Mouse (Mus musculus) gastrocnemius, postnatal 10 days (tissue): ENCODE measurements around the gene Npsr1. TPM values are rescaled to one million over a fixed set of nuclear protein-coding genes. Genes with fewer than 3 reads are reported as not detected.

Source experiments
- DNase-seq: peaks from one replicate; pipeline ENCODE4 v3.0.0; 2021; ENCODE audit warnings: mixed read lengths
- long read RNA-seq, 2 experiments: library from polyadenylated mRNA; stranded (forward); transcript quantifications; one replicate each; pipeline ENCODE4 v2.0.0; 2021
- total RNA-seq, 2 experiments: library from RNA; stranded (reverse); gene quantifications; 2 replicates each; pipeline ENCODE4 v1.2.3; 2021

Gene Npsr1
- not detected for total RNA-seq
- long read RNA-seq, experiment 1 = 0 reads
- long read RNA-seq, experiment 2 = 0 reads

- no peak for DNase-seq
Observed at GRCm38 (mm10) chr9:24097696-24098095, at the start of gene Npsr1. TSS of gene Npsr1 (plus strand) at chr9:24097996.

- no peak for DNase-seq
Observed at GRCm38 (mm10) chr9:24051538-24051937, 46.3 kb upstream of the Npsr1 start.

DNA sequence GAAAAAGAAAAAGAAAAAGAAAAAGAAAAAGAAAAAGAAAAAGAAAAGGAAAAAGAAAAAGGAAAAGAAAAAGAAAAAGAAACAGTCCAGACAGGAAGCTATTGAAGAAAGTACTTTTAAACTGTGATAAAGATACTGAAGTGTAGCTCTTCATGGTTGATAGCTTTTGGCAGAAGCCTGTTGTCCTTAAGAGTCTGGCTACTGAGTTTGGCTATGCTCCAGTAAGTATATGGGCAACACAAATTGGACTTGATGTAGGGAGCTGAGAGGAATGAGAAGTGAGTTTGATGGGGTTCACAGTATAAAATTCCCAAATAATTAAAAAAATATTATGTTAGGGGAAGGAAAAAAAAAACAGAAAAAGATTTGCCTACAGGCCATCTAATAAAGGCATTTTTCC, 34.5 kb upstream of the Npsr1 start:
- no peak for DNase-seq

- no peak for DNase-seq
Observed at GRCm38 (mm10) chr9:24071664-24072063, 26.1 kb upstream of the Npsr1 start.

GRCm38 (mm10) chr9:24077596-24077995, 20.2 kb upstream of the Npsr1 start:
- no peak for DNase-seq

- no peak for DNase-seq
Observed at GRCm38 (mm10) chr9:24091875-24092274, 5.9 kb upstream of the Npsr1 start.

DNA sequence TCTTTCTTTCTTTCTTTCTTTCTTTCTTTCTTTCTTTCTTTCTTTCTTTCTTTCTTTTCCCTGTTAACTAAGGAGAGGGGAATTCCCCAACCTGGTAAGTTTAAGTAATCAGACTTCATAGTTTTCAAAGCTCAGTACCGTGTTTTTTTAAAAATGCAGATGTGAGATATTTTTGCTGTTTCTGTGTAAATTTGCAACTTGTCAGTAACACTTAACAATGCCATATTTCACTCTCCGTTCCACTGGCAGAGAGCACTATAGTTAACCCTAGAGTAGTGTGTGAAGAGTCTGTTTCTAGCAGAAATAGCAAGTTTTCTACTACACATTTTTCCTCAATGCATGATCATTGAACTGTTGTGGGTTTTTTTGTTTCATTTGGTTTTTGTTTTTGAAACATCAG, 730 bp downstream of the Npsr1 start:
- DNase-seq = no peak

- no peak for DNase-seq
Observed at GRCm38 (mm10) chr9:24099631-24100030, 1.8 kb downstream of the Npsr1 start.

DNA sequence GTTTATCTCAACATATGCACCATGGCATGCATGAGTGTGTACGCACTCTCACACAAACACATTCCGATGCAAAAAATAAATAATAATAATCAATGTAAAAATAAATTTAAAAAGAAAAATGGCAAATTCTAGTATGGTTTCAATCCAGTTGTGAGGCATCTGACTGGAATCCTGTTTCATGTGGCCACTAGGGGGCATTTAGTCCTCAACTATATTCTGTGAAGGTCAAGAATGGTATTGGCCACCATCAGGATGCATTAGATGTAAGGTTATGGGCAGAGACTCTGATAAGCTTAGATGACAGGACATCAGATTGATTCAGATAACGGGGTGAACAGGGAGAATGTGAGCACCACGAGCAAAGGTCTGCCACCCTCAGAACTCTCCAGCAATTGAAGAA, 21.6 kb downstream of the Npsr1 start:
- peak; percentile 8 for DNase-seq

DNA sequence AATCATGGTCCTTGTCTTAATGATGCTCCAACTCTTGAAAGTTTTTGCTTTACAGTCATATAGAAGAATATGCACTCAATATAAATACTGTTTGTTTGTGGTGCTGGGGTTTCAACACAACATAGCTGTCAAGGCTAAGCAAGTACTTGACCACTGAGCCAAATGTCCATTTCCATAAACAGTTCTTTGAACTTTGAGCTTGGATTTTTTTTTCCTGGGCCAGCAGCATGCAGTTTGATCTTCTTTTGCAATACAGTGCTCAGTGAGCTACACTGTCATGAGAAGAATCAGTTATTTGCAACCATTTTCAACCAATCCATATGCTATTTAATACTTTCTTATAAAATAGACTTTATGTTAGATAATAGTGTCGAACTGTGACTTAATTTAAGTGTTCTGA, 35.3 kb downstream of the Npsr1 start:
- no peak for DNase-seq

GRCm38 (mm10) chr9:24136354-24136753, 38.6 kb downstream of the Npsr1 start:
- DNase-seq = no peak

DNA sequence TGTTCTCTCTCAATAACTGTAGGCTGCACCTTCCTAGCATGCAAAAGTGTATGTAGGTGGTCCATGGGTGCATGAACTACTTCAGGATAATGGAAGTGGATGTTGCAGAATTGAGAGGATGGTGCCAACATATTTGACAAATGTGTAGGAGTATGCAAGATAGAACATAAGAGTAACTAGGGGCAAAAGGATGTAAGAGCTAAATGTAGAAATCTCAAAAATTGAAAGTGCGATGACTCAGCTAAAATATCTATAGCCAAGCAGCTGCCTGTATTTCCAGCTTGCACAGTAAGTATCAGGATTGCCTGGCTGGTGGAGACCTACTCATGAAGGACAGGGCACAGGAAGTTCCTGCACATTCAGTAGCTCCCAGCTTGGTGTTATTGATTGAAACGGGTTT, 46.5 kb downstream of the Npsr1 start:
- DNase-seq = no peak

DNA sequence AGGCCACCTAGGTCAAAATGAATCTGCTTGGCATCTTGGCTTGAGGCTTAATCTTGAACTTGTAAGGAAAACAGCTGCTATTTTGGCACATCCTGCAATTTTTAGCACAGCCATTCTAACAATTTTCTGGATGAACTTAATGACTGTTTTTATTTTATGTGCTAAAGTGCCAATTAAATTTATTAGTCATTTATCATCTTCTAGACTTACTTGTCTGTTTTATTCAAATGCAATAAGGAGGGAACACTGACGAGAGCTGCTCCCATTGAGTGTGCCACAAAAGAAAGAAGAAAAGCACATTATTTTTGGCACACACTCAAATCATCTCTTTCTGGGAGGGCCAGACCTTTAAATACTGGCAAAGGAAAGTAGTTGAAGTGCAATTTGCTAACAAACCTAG, 59.4 kb downstream of the Npsr1 start:
- no peak for DNase-seq

DNA sequence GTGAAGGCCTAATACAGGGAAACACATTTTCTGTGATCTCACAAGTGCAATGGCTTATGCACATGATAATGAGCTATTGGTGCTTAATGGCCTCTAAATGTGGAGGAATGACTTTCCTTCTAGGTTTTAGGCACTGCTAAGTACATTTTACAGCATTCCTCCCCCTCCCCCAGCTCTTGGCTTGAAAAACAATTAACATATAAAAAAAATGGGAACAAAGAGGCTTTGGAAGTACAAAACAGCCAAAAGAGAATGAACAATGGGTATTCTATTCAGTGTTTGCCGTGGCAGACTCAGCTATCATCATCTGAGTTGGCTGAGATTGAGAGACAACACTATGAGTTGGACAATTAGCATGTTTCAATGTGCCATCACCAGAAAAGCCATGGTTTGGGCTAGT, 62.6 kb downstream of the Npsr1 start:
- DNase-seq = no peak

DNA sequence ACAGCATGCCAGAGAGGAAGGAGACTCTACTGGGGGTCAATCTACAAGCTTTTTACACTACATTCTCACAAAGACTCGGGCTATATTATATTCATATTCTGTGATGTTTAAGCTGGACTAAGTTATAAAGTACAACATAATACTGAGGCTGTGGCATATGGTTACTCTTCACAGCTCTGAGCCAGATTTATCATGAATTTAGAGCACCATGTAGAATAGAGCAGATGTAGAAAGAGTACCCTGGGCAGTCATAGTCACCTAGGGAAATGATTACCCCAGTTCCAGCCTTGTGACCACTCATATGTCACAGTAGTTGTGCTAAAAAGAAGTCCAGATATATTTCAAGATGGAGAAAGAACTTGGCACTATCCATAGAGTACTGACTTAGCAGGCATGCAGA, 70.7 kb downstream of the Npsr1 start:
- DNase-seq = no peak

GRCm38 (mm10) chr9:24170728-24171127, 72.9 kb downstream of the Npsr1 start:
- no peak for DNase-seq

- no peak for DNase-seq
Observed at GRCm38 (mm10) chr9:24178744-24179143, 80.9 kb downstream of the Npsr1 start.

- DNase-seq = no peak
Observed at GRCm38 (mm10) chr9:24180926-24181325, 83.1 kb downstream of the Npsr1 start.

DNA sequence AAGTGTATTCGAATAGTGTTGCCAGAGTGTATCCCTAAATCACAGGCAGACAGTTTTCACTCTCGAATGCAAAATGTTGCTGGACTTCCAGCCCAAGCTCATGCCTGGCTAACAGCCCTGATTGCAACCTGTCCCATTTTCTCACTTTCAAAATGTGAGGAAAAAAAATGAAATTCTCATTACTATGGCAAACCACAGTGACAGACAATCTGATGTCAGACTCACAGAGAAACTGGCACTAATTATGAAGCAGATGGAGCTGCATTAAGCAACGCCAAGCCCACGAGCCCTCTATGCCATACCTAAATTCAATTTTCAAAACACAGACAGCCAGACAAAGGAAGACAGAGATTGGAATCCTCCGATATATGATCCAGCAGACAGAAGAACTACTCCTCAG, 88.5 kb downstream of the Npsr1 start:
- no peak for DNase-seq

- no peak for DNase-seq
Observed at GRCm38 (mm10) chr9:24189511-24190260, 91.9 kb downstream of the Npsr1 start.

DNA sequence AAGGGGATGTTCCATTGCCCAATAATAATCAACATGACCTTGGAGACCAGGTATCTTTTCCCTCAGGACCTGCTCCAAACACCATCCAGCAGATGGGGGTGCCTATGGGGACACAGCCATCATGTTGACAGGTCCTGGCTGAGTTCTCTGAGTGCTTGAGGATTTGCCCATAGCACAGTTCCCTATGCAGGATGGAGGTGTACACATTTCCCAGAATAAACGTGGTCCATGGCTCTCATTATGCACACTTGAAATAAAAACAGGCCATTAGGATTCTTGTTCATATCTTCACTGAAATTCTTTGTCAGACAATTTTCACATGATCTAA, 92.4 kb downstream of the Npsr1 start:
- no peak for DNase-seq

DNA sequence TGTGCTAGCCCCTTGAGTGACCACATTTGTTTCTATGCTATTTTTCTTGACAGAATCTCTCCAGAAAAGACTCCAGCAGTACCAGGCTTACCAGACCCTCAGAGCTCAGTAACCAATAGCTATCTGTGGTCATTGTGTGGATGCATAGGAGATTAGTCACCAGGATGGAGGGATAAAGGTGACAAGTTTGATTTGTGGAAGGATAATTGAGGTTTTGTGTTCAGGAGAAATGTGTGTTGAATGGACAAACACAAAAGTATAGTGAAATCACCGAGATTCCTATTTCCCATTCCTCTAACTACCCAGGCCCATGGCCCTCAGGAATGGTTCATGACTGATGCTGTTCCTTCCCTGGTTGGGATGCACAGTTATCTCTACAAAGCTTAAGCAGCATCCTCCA, 100.5 kb downstream of the Npsr1 start:
- no peak for DNase-seq

DNA sequence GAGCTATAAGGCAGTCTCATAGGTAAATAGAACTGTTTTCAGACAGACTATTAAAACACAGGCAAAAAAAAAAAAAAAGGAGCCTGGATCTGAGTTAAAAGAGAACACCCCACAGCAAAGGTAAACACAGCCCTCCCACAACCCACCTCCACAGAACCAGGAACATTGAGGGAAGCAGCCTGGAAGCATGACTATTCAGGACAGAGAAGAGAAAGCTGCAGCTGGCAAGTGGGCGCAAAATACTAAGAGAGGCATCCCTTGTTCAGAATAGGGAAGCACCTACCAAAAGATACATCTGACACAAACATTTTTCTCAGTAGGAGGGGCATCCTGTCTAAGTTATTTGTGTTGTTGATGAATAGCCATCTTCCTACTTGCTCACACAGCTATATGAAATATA, 113.8 kb downstream of the Npsr1 start:
- no peak for DNase-seq

GRCm38 (mm10) chr9:24217721-24218120, 119.9 kb downstream of the Npsr1 start:
- no peak for DNase-seq

DNA sequence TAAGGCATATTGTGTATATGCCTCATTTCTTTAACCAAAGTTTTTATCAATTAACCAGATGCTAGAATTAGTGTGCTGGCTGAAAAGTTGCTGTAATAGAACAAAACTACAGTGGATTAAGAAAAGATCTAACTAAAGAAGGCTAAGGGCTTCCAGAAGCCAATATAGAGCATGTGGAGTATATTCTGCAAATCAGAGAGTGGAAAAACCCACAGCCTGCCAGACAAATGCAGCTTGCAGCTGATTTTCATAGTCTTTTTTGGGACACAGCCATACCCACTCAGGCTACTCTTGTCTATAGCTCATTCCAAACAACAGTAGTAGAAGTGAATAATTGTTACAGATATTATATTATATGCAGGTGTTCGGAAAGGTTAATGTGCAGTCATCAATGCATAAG, 138.7 kb downstream of the Npsr1 start:
- no peak for DNase-seq
